Mouse (Mus musculus) urinary bladder, postnatal 4 days (tissue): ENCODE data around the gene Usp12.
A peak's percentile ranks its signal among the peaks of the same experiment; 100 is the strongest.

Source experiments
- DNase-seq, 2 experiments: peaks; one replicate each; pipeline ENCODE4 v3.0.0; 2021 to 2022; ENCODE audit warnings: low spot score in 2 of 2

Usp12 gene

GRCm38 (mm10) chr5:146794853-146795252 lies at the start of gene Usp12:
Gene Usp12 (minus strand): TSS chr5:146795006.
- DNase-seq = peak; percentile 98 to 99

GRCm38 (mm10) chr5:146844301-146844941 lies 49.6 kb upstream of the Usp12 start:
- no peak for DNase-seq

GRCm38 (mm10) chr5:146841996-146842395 lies 47.2 kb upstream of the Usp12 start:
- no peak for DNase-seq

- DNase-seq = no peak
These were observed 46.5 kb upstream of the Usp12 start for GRCm38 (mm10) chr5:146841301-146841700.

- no peak for DNase-seq
These were observed 45.6 kb upstream of the Usp12 start for GRCm38 (mm10) chr5:146840422-146840821.

GRCm38 (mm10) chr5:146839760-146840159 lies 45.0 kb upstream of the Usp12 start:
- DNase-seq = no peak

- no peak for DNase-seq
These were observed 44.2 kb upstream of the Usp12 start for GRCm38 (mm10) chr5:146838836-146839648.

- DNase-seq = no peak
These were observed 43.3 kb upstream of the Usp12 start for GRCm38 (mm10) chr5:146837967-146838720.

GRCm38 (mm10) chr5:146834959-146835358 lies 40.2 kb upstream of the Usp12 start:
- no peak for DNase-seq

- DNase-seq = no peak
These were observed 38.9 kb upstream of the Usp12 start for GRCm38 (mm10) chr5:146833673-146834201.

GRCm38 (mm10) chr5:146832769-146833448 lies 38.1 kb upstream of the Usp12 start, which contains the start of gene Rpl21:
Gene Rpl21 (plus strand): TSS chr5:146832890.
- DNase-seq = peak; percentile 90 to 93

GRCm38 (mm10) chr5:146832435-146832768 lies 37.6 kb upstream of the Usp12 start:
- DNase-seq = no peak

- no peak for DNase-seq
These were observed 34.7 kb upstream of the Usp12 start for GRCm38 (mm10) chr5:146829528-146829927.

- DNase-seq = no peak
These were observed 28.2 kb upstream of the Usp12 start for GRCm38 (mm10) chr5:146823005-146823404.

- no peak for DNase-seq
These were observed 24.3 kb upstream of the Usp12 start for GRCm38 (mm10) chr5:146818906-146819623.

- DNase-seq = no peak
These were observed 22.8 kb upstream of the Usp12 start for GRCm38 (mm10) chr5:146817583-146817982.

GRCm38 (mm10) chr5:146815394-146815793 lies 20.6 kb upstream of the Usp12 start:
- no peak for DNase-seq

GRCm38 (mm10) chr5:146813421-146813820 lies 18.6 kb upstream of the Usp12 start:
- DNase-seq = no peak

GRCm38 (mm10) chr5:146812866-146813265 lies 18.1 kb upstream of the Usp12 start:
- DNase-seq = no peak

- no peak for DNase-seq
These were observed 15.1 kb upstream of the Usp12 start for GRCm38 (mm10) chr5:146809951-146810350.

- no peak for DNase-seq
These were observed 11.2 kb upstream of the Usp12 start for GRCm38 (mm10) chr5:146806004-146806430.
